Mouse (Mus musculus) heart, adult 2 months (tissue): ENCODE results near the gene Lrrc43.

Source experiments
- CTCF ChIP-seq: fragments of 200-600 bp; IDR thresholded peaks from 2 replicates; pipeline ENCODE4 v1.8.1; 2022; ENCODE audit warnings: antibody characterized with exemption, mild to moderate bottlenecking, moderate library complexity
- EP300 ChIP-seq: fragments of 200-500 bp; IDR thresholded peaks from 2 replicates; pipeline ENCODE4 v1.6.1; 2011; ENCODE audit warnings: low read depth, low read length, control low read depth; ENCODE audit not compliant: insufficient read depth
- POLR2A ChIP-seq: fragments of 200-500 bp; IDR thresholded peaks from 2 replicates; pipeline ENCODE4 v1.6.1; 2011; ENCODE audit warnings: mild to moderate bottlenecking, low read depth, low read length, control low read depth; ENCODE audit not compliant: insufficient read depth

- TF ChIP-seq POLR2A, result no peak
- TF ChIP-seq CTCF, result no peak
- TF ChIP-seq EP300, result no peak
Observed at GRCm38 (mm10) chr5:123489112-123489785, at the start of gene Lrrc43, which contains the start of gene Il31.
